Mouse (Mus musculus) midbrain, postnatal 0 days (tissue): ENCODE measurements around the gene Gpr107. TPM values are rescaled to one million over a fixed set of nuclear protein-coding genes. Genes with fewer than 3 reads are reported as not detected.

Source experiments
- ATAC-seq: fragments of 200-750 bp; cut with Nextera tagmentation; 2 replicates; pipeline ENCODE4 v1.8.0; 2017; ENCODE audit warnings: moderate number of reproducible peaks, mild to moderate bottlenecking, moderate TSS enrichment, moderate library complexity; ENCODE audit not compliant: low FRiP score
- DNase-seq: peaks from one replicate; pipeline ENCODE4 v3.0.0-alpha.2; 2015; ENCODE audit warnings: low spot score
- H3K27ac ChIP-seq: fragments of 300-500 bp; sonication (generic); 2 replicates; pipeline ENCODE4 v1.5.1; 2014; ENCODE audit warnings: low read depth, mild to moderate bottlenecking, low read length, mixed read lengths
- H3K27me3 ChIP-seq: fragments of 300-500 bp; sonication (generic); 2 replicates; pipeline ENCODE4 v1.6.1; 2014; ENCODE audit warnings: low read length, control low read depth, mixed read lengths; ENCODE audit not compliant: insufficient read depth
- H3K36me3 ChIP-seq: fragments of 300-500 bp; sonication (generic); 2 replicates; pipeline ENCODE4 v1.6.1; 2014; ENCODE audit warnings: low read length, control low read depth, mixed read lengths; ENCODE audit not compliant: insufficient read depth
- H3K4me1 ChIP-seq: fragments of 300-500 bp; sonication (generic); 2 replicates; pipeline ENCODE4 v1.6.1; 2014; ENCODE audit warnings: mild to moderate bottlenecking, control low read depth, antibody characterized with exemption, low read length, mixed read lengths; ENCODE audit not compliant: insufficient read depth
- H3K4me2 ChIP-seq: fragments of 300-500 bp; sonication (generic); 2 replicates; pipeline ENCODE4 v1.6.1; 2014; ENCODE audit warnings: low read depth, mild to moderate bottlenecking, low read length, mixed read lengths; ENCODE audit not compliant: poor library complexity, severe bottlenecking
- H3K4me3 ChIP-seq: fragments of 300-500 bp; sonication (generic); 2 replicates; pipeline ENCODE4 v1.5.1; 2014; ENCODE audit warnings: low read depth, mild to moderate bottlenecking, low read length, moderate library complexity
- H3K9ac ChIP-seq: fragments of 300-500 bp; sonication (generic); replicated peaks from 2 replicates; pipeline ENCODE4 v1.6.1; 2014; ENCODE audit warnings: mild to moderate bottlenecking, low read length, moderate library complexity, mixed read lengths; ENCODE audit not compliant: poor library complexity, severe bottlenecking
- H3K9me3 ChIP-seq: fragments of 300-500 bp; sonication (generic); 2 replicates; pipeline ENCODE4 v1.6.1; 2016; ENCODE audit warnings: low read length, control low read depth
- CTCF ChIP-seq: IDR thresholded peaks from 2 replicates; pipeline ENCODE4 v1.5.1; 2016; ENCODE audit warnings: antibody characterized with exemption, mild to moderate bottlenecking
- WGBS: fragments of 180-500 bp; shearing (Covaris S2); extraction: QIAGEN DNeasy Blood & Tissue Kit; methylation state at CpG from one replicate; pipeline ENCODE4 v1.1.7; 2014; 5-methylcytosine and 5-hydroxymethylcytosine counted together
- polyA plus RNA-seq: library from polyadenylated mRNA; unstranded; fragments of >200 nt; fragmentation: Nextera tagmentation; extraction: Ambion mirVana; gene quantifications from 2 replicates; pipeline ENCODE4 v1.2.1, GENCODE M21; 2015
- total RNA-seq: library from RNA; depleted of rRNA; stranded (reverse); fragments of >200 nt; gene quantifications from 2 replicates; pipeline ENCODE4 v1.2.3, GENCODE M21; 2014

Gene Gpr107
- total and polyA plus RNA-seq, 2 experiments from 2014 or later: 31.6 to 46.7 TPM

DNA sequence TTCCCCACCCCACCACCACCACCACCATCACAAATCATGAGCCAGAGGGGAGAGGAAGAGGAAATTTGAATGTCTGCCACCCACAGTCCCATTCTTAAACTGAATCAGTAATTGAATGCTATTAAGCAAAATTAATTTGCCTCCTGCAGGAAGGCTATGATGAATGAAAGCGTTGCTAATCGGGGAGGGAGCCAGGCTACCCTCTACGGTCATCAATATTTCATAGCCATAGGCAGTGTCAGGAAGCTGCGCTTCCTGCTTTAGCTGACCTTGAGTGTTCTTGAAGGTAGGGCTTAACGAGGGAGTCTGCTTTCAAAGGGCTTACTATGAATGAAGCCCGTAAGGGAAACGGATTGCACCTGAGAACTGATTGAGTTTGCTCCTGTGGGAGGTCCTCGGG lies 54.8 kb downstream of the Gpr107 start:
- Histone ChIP-seq H3K36me3 (peaks cover 19% of the 10 kb centered on the region), H3K4me3 (no peak overlapping the region), H3K27ac (no peak overlapping the region), H3K27me3 (no peaks in the 10 kb centered on the region), H3K9ac (no peak overlapping the region), H3K4me1 (peaks cover 5% of the 10 kb centered on the region; the same call in 1 of the 2 replicates), H3K9me3 (no peaks in the 10 kb centered on the region), H3K4me2 (no peak overlapping the region)
- ATAC-seq (no peak), DNase-seq (peak; percentile 51)
- no peak for TF ChIP-seq CTCF
- 34% methylated on average over 8 of the region's 8 CpGs for WGBS

DNA sequence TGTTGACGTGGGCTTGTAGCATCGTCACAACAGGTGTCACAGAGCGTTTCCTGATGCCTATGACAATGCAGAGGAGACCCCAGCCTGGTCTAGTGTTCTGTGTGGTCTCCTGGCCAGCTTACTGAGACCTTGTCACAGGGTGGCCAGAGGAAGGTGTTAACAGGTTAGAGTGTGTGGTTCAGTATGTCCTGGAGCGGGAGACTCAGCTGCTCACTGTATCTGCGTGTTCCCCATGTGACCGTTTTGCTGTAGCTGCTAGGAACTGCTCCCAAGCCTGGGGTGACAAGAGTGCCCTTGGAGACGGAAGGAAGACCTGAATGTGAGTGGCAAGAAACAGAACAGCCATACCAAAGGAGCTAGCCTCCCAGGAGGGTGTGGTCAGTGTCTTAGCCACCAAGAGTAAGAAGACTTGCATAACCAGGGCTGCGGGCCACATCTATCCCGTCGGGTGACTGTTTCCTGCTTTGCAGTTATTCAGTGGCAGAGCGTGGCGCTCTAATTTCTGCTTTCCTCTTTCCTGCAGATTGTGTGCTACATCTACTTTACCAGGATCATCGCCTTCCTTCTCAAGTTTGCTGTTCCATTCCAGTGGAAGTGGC lies 56.5 kb downstream of the Gpr107 start:
- H3K9me3 ChIP-seq: no peaks in the 10 kb centered on the region
- no peaks in the 10 kb centered on the region for H3K27me3 ChIP-seq
- H3K4me3 ChIP-seq: no peak overlapping the region
- TF ChIP-seq CTCF: no peak
- no peak overlapping the region for H3K27ac ChIP-seq
- H3K4me2 ChIP-seq: no peak overlapping the region
- ATAC-seq: no peak
- 91% methylated on average over 13 of the region's 13 CpGs for WGBS
- peaks cover 24% of the 10 kb centered on the region for H3K36me3 ChIP-seq
- H3K4me1 ChIP-seq: peaks cover 5% of the 10 kb centered on the region; the same call in 1 of the 2 replicates
- DNase-seq: no peak
- H3K9ac ChIP-seq: no peak overlapping the region

DNA sequence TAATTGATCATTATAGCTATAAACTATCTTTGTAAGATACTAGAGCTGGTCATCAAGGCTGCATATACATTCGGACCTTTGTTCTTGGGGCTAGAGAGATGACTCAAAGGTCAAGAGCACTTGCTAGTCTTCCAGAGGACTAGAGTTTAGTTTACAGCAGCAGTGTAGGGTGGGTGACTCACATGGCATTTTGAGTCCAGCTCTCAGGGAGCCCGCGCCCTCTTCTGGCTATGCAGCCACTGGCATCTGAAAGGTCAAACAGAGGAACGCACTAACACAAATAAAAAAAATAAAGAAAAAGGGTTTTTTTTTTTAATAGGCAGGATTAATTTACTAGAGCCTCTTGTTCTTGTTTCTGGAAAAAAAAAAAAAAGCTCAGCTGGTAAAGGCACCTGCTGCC lies 57.4 kb downstream of the Gpr107 start:
- Histone ChIP-seq H3K9me3 (no peaks in the 10 kb centered on the region), H3K4me3 (no peak overlapping the region), H3K4me1 (peaks cover 5% of the 10 kb centered on the region; the same call in 1 of the 2 replicates), H3K36me3 (peaks cover 28% of the 10 kb centered on the region), H3K9ac (no peak overlapping the region), H3K27me3 (no peaks in the 10 kb centered on the region), H3K4me2 (no peak overlapping the region), H3K27ac (no peak overlapping the region)
- no peak for DNase-seq
- 82% methylated on average over 4 of the region's 4 CpGs for WGBS
- no peak for TF ChIP-seq CTCF
- ATAC-seq: no peak

DNA sequence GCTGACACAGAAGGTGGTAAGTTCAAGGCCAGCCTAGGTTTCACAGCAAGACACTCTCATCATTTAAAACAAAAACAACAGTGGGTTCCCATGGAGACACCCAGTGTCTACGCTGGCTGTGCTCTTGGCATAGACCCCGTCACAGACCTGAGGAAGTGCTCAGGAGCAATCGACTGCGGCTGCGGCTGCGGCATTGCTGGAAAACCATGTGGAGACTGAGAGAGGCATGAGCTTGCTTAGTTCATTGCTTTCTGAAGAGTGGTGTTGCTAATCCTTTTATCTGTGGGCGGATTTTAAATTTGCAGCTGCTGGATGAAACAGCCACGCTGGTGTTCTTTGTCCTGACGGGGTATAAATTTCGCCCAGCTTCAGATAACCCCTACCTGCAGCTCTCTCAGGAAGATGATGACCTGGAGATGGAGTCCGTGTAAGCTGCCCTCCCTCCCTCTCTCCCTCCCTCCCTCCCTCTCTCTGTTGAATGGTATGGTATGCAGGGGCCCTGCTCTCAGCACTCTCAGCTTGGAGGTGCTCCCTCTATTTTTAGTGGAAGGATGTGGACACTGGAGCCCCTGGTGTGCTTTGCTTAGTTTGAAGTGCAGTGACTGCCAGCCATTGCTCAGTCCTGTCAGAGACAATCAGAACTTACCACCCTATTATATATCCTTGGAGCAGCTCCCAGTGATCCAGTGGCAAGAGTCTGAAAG lies 58.2 kb downstream of the Gpr107 start:
- Histone ChIP-seq H3K9ac (no peak overlapping the region), H3K36me3 (peaks cover 34% of the 10 kb centered on the region), H3K4me3 (no peak overlapping the region), H3K27ac (peak overlapping the region; percentile 26; the same call in 1 of the 2 replicates), H3K9me3 (no peaks in the 10 kb centered on the region), H3K27me3 (no peaks in the 10 kb centered on the region), H3K4me2 (no peak overlapping the region), H3K4me1 (peaks cover 5% of the 10 kb centered on the region; the same call in 1 of the 2 replicates)
- TF ChIP-seq CTCF: no peak
- DNase-seq: no peak
- WGBS: 22% methylated on average over 11 of the region's 11 CpGs
- no peak for ATAC-seq

DNA sequence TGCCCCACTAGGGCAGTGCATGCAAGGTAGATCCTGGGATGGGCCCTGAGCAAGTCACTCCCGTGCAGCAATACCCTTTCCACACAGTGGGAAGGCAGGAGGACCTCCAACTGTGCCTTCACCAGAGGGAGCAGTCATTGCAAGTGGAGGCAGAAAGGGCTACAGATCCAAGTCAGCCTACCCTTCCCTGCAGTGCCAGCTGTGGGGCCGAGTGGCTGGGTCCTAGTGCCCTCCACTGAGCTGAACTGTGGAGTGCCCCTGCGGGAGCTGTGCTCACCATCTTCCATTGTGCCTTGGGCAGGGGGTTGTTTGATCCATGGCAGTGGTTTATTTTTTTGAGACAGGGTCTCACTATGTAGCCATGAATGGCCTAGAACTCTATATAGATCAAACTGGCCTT lies 59.1 kb downstream of the Gpr107 start:
- Histone ChIP-seq H3K9ac (no peak overlapping the region), H3K4me2 (no peak overlapping the region), H3K27me3 (no peaks in the 10 kb centered on the region), H3K27ac (no peak overlapping the region), H3K36me3 (peaks cover 40% of the 10 kb centered on the region), H3K9me3 (no peaks in the 10 kb centered on the region), H3K4me1 (peaks cover 3% of the 10 kb centered on the region; the same call in 1 of the 2 replicates), H3K4me3 (no peak overlapping the region)
- DNase-seq (no peak), ATAC-seq (no peak)
- 32% methylated on average over 3 of the region's 3 CpGs for WGBS
- TF ChIP-seq CTCF: no peak

DNA sequence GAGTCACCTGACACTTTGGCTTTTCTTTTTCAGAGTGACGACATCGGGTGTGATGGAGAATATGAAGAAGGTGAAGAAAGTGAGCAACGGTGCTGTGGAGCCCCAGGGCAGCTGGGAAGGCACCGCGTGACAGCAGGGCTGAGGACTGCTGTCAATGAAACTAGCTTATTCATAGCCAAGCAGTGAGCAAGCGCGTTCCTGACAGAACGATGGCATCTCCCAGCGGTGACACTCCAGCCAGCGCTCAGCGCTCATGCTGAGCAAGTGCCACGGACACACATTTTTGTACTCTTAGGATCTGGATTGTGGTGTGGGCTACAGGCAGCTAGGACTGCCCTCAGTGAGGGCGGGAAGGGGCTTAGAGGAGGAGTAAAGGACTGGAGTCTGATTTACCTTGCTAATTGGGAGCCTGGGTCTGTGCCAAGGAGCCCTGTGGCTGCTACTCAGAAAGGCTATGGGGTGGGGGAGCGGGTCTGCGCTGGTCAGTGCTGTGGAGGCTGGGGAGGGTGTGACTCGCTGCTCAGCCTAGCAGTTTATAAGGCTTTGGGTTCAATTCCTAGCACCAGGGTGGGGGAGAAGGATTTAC lies 62.2 kb downstream of the Gpr107 start:
- H3K4me1 ChIP-seq: no peaks in the 10 kb centered on the region
- H3K9ac ChIP-seq: no peak overlapping the region
- ATAC-seq: no peak; the same call in 1 of the 2 replicates
- no peak overlapping the region for H3K4me3 ChIP-seq
- H3K27ac ChIP-seq: no peak overlapping the region
- no peak for TF ChIP-seq CTCF
- no peaks in the 10 kb centered on the region for H3K9me3 ChIP-seq
- H3K27me3 ChIP-seq: no peaks in the 10 kb centered on the region
- H3K4me2 ChIP-seq: no peak overlapping the region
- peaks cover 32% of the 10 kb centered on the region for H3K36me3 ChIP-seq
- WGBS: 54% methylated on average over 16 of the region's 16 CpGs
- DNase-seq: peak; percentile 31
